Mouse (Mus musculus) ES-Bruce4 (cell line): ENCODE data around the gene Kcna5.

Experiments used
- CTCF ChIP-seq: IDR thresholded peaks from one replicate; pipeline ENCODE4 v1.8.1; 2011; ENCODE audit warnings: low read depth, low read length
- POLR2A ChIP-seq: IDR thresholded peaks from one replicate; pipeline ENCODE4 v1.8.1; 2011; ENCODE audit warnings: low read length; ENCODE audit not compliant: insufficient read depth

GRCm38 (mm10) chr6:126535208-126535910, at the start of gene Kcna5:
- TF ChIP-seq POLR2A (no peak), CTCF (no peak)
